Mouse (Mus musculus) gastrocnemius, adult 18-20 months (tissue): ENCODE measurements around the gene Mphosph10. TPM values are rescaled to one million over a fixed set of nuclear protein-coding genes. Genes with fewer than 3 reads are reported as not detected.

Experiments used
- DNase-seq: peaks from one replicate; pipeline ENCODE4 v3.0.0; 2021; ENCODE audit warnings: low spot score
- long read RNA-seq, 2 experiments: library from polyadenylated mRNA; stranded (forward); transcript quantifications; one replicate each; pipeline ENCODE4 v2.0.0; 2021
- total RNA-seq, 2 experiments: library from RNA; stranded (reverse); gene quantifications; 2 replicates each; pipeline ENCODE4 v1.2.3; 2021

Gene Mphosph10
- 10 to 100 TPM; 17.3 to 18.4 TPM for total RNA-seq
- long read RNA-seq, experiment 1, transcript Mphosph10-201 (11 exons, 2,248 nt) = major isoform, 27 of 27 reads
- long read RNA-seq, experiment 1, partial matches to known transcripts = 0 of 27 reads
- long read RNA-seq, experiment 1, other reads (novel, unspliced or antisense) = 0 of 27 reads
- long read RNA-seq, experiment 2, transcript Mphosph10-201 (11 exons, 2,248 nt) = major isoform, 32 of 34 reads
- long read RNA-seq, experiment 2, partial matches to known transcripts = 2 of 34 reads
- long read RNA-seq, experiment 2, other reads (novel, unspliced or antisense) = 0 of 34 reads

DNA sequence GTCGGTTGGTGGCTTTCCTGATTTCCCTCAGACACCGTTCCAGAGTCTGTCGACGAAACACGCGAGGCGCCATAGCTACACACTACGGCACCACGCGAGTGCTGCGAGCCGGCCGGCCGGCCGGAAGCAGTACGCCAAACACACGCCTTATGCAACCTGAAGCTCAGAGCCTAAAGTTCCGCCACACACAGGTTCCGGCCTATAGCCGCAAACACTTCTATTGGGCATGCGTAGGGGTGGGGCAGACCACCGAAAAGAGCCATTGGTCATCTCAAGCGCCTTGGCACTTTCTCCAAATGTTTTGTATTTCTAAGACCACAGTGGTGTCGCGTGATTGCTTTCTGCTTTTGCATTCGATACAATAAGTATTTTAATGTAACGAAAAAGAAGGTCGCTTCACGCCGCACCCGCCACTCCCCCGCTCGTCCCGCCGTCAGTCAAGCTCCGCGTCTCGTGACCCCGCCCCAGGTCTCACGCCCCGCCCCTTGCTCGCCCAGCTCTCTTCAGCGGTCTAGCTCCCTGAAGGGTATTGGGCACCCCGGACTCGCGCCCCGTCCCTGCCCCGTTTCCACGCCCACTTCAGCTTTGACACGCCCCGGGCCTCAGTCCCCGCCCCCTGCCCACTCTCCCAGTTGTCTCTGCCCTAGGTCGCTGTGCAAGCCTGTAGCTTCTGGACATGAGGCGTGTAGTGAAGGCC, at the start of gene Mphosph10, which contains the start of gene Mcee:
TSS of gene Mphosph10 (minus strand) at position 147 of the 697 bp plus-strand sequence.
TSS of gene Mcee (plus strand) at position 486 of the 697 bp plus-strand sequence.
- DNase-seq = peak; percentile 99

DNA sequence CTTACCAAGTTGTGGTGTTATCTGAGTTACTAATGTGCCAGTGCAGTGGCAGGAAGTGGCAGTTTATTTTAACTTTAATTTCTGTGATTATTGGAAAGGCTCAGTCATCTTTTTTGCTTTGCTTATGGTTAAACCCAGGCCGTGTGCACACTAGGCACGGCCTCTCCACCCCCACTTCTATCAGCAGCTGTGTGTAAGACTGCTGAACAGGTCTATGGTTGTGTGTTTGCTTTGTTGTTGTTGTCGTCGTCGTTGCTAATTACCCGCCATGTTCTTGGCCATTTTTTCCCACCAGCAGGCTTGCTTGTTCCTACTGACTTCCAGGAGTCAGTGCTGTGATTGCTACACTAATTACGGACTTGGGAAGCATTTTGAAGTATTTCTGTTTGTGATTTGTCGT, 48.5 kb upstream of the Mphosph10 start:
- DNase-seq = no peak

- no peak for DNase-seq
These were observed 47.8 kb upstream of the Mphosph10 start for GRCm38 (mm10) chr7:64439595-64440518.

DNA sequence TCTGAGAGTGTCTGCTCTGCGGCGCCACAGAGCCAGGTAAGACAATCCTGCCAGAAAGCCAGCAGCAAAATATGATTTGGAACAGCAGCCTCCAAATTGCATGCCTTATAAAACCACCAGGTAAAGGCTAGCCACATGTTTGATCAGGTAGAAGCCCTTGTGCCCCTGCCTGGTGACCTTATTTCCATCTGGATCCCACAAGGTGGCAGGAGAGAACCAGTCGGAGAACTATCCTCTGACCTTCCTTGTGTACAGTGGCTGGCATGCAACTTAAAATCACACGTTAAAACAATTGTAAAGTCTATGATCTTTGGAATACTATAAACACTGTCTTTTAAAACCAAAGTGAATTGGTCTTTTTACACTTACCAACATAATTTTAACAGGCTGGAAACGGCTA, 32.8 kb upstream of the Mphosph10 start:
- no peak for DNase-seq

GRCm38 (mm10) chr7:64403989-64404388, 11.9 kb upstream of the Mphosph10 start:
- no peak for DNase-seq

DNA sequence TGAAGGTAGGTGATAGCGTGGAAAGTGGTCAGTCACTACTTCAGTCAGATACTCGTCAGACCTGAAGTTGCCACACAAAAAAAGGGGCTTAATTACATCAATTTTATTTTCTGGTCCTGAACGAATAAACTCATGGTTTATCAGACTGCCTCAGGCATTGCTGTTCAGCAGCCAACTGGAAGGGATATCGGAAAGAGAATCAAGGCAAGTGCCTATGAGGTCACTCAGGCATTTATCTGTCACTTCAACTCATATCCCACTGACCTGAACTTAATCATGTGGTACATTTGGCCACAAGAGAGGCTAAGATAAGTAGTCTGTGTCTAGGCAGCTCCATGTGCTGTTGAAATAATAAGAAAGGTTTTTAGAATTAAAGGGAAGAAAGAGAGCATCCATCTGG, 10.4 kb upstream of the Mphosph10 start:
- DNase-seq = no peak

- DNase-seq = no peak
These were observed 8.7 kb upstream of the Mphosph10 start for GRCm38 (mm10) chr7:64400725-64401124.

DNA sequence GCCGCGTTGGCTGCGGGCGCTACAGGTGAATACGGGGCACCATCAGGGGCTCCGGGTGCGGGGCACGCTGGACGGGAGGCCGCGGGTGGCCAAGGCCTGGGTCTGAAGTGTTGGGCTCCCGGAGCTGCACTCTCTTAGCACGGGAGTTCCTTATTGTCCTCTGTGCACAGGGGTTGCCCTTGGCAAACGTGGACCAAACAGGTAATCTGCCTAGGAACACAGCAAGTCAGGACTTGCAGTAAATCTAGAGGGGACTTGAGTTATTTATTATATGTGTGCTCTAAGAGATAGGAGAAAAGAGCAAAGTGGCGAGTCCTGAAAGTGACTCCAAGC, 717 bp upstream of the Mphosph10 start:
- no peak for DNase-seq

- no peak for DNase-seq
These were observed 589 bp downstream of the Mphosph10 start for GRCm38 (mm10) chr7:64391479-64391878.

DNA sequence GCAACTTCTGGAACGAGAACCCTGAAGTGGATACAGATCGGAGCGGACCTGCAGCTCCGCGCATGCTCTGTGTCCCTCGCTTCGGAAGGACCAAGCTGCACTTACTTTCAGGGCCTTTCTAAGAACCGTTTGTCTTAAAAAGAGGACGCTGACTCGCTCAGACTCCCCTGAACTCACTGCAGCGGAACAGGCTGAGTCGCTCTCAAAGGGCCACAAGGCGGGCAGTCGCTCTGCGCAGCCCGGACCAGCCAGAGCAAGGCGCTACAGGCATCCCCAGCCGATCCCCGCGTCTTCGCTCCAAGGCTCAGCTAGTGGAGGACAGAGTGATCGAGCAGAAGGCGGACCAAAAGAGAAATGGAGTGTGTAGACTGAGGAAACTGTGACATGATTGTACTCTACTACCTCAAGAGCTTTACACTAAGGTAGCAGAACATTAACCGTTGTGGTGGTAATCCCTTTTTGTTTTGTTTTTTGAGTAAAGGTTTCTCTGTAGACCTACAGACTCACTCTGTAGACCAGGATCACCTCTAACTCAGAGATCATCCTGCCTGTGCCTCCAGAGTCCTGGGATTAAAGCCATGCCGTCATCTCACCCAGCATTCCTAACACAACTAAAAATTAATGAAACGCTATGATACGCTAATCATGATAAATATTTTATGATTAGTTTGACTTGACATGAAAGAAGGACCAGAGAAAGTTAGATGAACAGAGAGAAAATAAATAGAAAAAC, 18.1 kb downstream of the Mphosph10 start, which contains the start of gene Fan1:
TSS of gene Fan1 (minus strand) at position 266 of the 733 bp plus-strand sequence.
- peak; percentile 87 for DNase-seq

GRCm38 (mm10) chr7:64373147-64373829, 18.8 kb downstream of the Mphosph10 start:
- DNase-seq = no peak

GRCm38 (mm10) chr7:64371940-64372878, 19.9 kb downstream of the Mphosph10 start:
- DNase-seq = no peak

- DNase-seq = no peak
These were observed 22.2 kb downstream of the Mphosph10 start for GRCm38 (mm10) chr7:64369841-64370240.

DNA sequence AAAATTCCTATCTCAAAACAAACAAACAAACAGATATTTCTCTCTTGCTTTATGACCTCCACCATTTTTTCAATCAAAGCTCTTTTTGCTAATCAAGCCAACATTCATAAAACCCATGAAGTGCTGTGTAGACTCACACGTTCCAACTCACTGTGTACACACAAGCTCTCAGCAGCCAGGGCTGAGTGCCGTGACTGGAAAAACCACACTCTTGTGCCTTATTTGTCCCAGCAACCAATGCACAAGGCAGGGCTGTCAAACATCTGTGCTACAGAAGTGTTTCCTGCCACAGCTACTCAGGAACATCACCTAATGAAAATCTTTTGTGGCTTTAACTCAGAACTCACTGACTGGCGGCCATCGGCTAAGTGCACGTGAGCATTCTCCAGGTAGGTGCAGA, 26.2 kb downstream of the Mphosph10 start:
- no peak for DNase-seq

DNA sequence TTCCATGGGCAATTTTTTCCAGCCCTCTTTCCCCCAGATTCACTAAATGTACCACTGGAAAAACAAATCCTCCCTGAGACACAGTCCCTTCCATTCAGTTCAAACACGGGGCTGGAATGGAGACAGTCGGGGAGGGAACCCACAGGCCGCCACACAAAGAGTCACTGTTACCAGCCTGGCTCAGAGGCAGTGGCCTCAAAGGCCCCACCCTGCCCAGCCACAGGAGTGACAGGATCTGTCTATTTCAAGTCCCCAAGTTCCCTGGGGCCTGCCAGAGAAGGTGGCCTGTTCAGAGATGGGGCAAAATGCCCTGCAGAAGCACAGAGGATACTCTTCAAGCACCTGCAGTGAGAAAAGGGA, 31.5 kb downstream of the Mphosph10 start:
- DNase-seq = no peak

DNA sequence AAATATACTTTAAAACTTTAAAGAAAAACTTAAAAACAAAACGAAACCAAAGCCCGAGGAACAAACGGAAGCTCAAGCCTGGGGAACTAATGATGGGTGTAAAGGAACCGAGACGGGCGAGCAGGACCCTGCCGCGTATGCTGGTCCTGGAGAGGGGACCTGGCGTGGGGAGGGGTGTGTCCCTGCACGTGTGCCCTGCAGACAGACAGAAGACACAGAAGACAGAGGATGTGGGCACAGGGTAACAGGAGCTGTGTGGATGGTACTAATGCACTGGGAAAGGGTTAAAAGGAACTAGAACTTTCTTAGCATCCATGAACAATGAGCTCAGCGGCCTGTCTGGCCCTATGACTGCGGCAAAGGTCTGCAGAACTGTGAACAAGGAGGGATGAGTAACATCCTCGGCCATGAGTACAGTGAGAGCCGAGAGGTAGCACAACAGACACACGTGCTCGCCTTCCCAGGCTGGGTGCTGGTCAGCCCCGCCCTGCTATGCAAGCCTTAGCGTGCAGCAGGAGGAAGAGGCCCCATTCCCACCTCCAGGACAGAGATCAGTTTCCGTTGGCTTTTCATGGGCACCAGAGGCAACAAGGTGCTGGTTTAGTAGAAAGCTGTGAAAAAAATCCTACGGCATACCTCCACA, 32.0 kb downstream of the Mphosph10 start:
- DNase-seq = no peak

DNA sequence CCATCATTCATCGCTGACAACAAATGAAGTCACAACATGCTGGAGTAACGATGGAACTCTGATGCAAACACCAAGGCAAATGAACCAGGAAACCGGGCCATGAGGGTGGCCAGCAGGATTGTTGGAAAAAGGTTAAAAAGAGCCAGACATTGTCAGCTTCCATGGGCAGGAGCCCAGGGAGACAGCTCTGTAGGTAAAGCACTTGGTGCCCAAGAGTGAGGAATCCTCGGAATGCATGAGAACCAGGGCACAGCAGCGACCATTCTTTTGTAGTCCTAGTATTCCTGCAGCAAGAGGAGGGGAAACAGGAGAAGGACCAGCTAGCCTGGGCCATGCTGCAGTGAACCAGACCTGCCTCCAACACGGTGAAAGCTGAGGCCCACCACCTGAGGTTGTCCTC, 33.4 kb downstream of the Mphosph10 start:
- DNase-seq = no peak

DNA sequence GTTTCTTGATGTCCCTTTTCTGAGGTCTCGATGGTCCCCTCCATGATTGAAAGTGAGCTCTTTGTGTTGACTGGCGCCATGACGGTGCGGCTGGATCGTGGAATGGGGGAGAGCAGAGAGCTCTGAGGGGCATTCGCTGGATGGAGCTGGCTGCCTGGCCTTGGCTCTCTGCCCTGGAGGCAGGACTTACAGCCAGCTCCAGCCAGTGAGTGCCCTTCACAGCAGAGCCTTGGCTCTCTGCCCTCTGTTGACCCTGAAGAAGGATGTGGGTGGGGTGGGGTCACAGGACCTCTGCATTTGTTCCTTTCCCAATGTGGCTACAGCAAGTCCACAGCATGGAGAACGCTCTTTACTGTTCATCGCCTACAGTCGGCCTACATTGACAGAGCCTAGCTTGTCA, 34.7 kb downstream of the Mphosph10 start:
- no peak for DNase-seq

GRCm38 (mm10) chr7:64356661-64357060, 35.4 kb downstream of the Mphosph10 start:
- no peak for DNase-seq
